Mouse (Mus musculus): ENCODE measurements around the gene Rhbdd1.

- no peak for TF ChIP-seq CTCF (IDR thresholded peaks at IDR 0.05 in 2 of 3, conservative IDR thresholded peaks at IDR 0.05 in 1 of 3; ENCODE audit: control insufficient read depth in 1 of 3, insufficient read depth in 1 of 3, low read depth in 2 of 3, low read length in 3 of 3, poor library complexity in 1 of 3, severe bottlenecking in 1 of 3)
- no peak for TF ChIP-seq ZNF384 (IDR thresholded peaks at IDR 0.05; ENCODE audit: low read depth, low read length)
- TF ChIP-seq POLR2AphosphoS2 (IDR thresholded peaks at IDR 0.05; ENCODE audit: low read length), result no peak
- no peak for TF ChIP-seq USF1 (IDR thresholded peaks at IDR 0.05; ENCODE audit: low read depth, low read length)
- TF ChIP-seq POLR2A (IDR thresholded peaks at IDR 0.05; ENCODE audit: control insufficient read depth in 1 of 2, insufficient read depth in 1 of 2, low read depth in 1 of 2, low read length in 2 of 2, poor library complexity in 1 of 2), result no peak
- TF ChIP-seq SIN3A (IDR thresholded peaks at IDR 0.05; ENCODE audit: low read length), result no peak
- no peak for TF ChIP-seq ZKSCAN1 (IDR thresholded peaks at IDR 0.05; ENCODE audit: low read depth, low read length)
- TF ChIP-seq TCF12 (IDR thresholded peaks at IDR 0.05; ENCODE audit: low read depth, low read length), result no peak
- no peak for TF ChIP-seq E2F4 (IDR thresholded peaks at IDR 0.05; ENCODE audit: borderline replicate concordance, low read depth, low read length)
- no peak for TF ChIP-seq MAZ (IDR thresholded peaks at IDR 0.05; ENCODE audit: low read depth, low read length)
- no peak for TF ChIP-seq HCFC1 (IDR thresholded peaks at IDR 0.05; ENCODE audit: low read depth, low read length)
- no peak for TF ChIP-seq MYC (IDR thresholded peaks at IDR 0.05; ENCODE audit: low read depth, low read length)
Measured at GRCm38 (mm10) chr1:82272231-82272630, 44.0 kb upstream of the Rhbdd1 start.

All from MEL (cell line).